Mouse (Mus musculus) limb, embryonic 10.5 days (tissue): ENCODE data around the gene Srsf12. TPM values are rescaled to one million over a fixed set of nuclear protein-coding genes. Genes with fewer than 3 reads are reported as not detected.
A peak's percentile ranks its signal among the peaks of the same experiment; 100 is the strongest.

ENCODE experiments used
- DNase-seq: peaks from one replicate; pipeline ENCODE4 v3.0.0-alpha.2; 2017; ENCODE audit warnings: low spot score
- H3K27ac ChIP-seq: fragments of 300-500 bp; sonication (generic); 2 replicates; pipeline ENCODE4 v1.5.1; 2016; ENCODE audit warnings: mild to moderate bottlenecking
- H3K27me3 ChIP-seq: fragments of 300-500 bp; sonication (generic); 2 replicates; pipeline ENCODE4 v1.6.1; 2016; ENCODE audit warnings: low read depth, mild to moderate bottlenecking; ENCODE audit not compliant: poor library complexity, severe bottlenecking
- H3K36me3 ChIP-seq: fragments of 300-500 bp; sonication (generic); 2 replicates; pipeline ENCODE4 v1.6.1; 2016; ENCODE audit warnings: mild to moderate bottlenecking, moderate library complexity
- H3K4me1 ChIP-seq: fragments of 300-500 bp; sonication (generic); 2 replicates; pipeline ENCODE4 v1.6.1; 2016
- H3K4me3 ChIP-seq: fragments of 300-500 bp; sonication (generic); 2 replicates; pipeline ENCODE4 v1.5.1; 2016; ENCODE audit warnings: mild to moderate bottlenecking, moderate library complexity
- H3K9me3 ChIP-seq: fragments of 300-500 bp; sonication (generic); replicated peaks from 2 replicates; pipeline ENCODE4 v1.6.1; 2016; ENCODE audit warnings: mild to moderate bottlenecking
- WGBS: fragments of 180-500 bp; shearing (Covaris S2); methylation state at CpG from one replicate; pipeline ENCODE4 v1.1.7; 2016; 5-methylcytosine and 5-hydroxymethylcytosine counted together
- polyA plus RNA-seq: library from polyadenylated mRNA; unstranded; fragments of >200 nt; fragmentation: Nextera tagmentation; extraction: Ambion mirVana; gene quantifications from 2 replicates; pipeline ENCODE4 v1.2.1, GENCODE M21; 2016

Srsf12 gene
- 6.0 and 8.8 TPM in 2 replicates for polyA plus RNA-seq

DNA sequence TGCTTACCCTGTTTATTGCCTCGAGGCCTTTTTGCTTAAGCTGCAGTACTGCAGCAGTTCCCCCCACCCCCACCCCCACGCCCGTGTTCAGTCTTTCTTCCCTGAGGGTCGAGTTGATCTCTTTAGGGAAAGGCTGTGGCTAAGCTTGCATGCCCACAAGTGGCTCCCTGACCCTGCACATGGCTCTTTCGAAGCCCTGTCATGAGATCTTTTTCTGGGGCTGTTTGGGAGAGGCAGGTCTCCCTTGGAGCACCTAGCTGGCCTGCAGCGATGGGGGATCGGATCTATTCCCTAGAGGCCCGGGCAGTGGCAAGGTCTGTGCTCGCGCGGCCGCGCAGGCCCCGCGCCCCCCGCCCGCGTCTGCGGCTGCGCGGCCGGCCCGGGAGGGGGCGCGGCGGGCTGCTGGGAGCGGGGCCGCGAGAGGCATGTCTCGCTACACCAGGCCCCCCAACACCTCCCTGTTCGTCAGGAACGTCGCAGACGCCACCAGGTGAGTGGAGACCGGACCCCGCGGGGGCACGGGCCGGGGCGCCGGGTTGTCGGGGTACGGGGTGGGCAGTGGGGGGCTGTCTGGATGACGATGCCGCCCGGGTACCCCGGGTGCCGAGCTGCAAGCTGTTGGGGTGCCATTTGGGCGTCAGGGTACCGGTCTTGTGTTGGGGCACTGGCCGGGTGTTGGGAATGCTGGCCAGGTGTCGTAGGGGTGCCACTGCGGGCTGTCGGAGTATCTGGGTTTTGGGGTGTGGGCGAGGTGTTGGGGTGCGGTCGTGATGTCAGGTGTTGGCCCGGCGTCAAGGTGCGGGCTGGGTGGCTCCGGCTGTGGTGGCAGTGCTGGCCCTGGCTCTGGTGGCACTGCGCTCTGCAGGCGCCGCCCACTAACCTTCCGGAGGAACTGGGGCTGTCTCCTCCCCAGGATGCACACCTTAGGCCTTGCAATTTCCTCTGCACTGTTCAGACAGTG is at the start of gene Srsf12:
Gene Srsf12 (plus strand): TSS at position 111 of the 961 bp plus-strand sequence.
- peak within 1 kb of the TSS; percentile 84 for H3K4me3 ChIP-seq
- H3K4me1 ChIP-seq, result peaks cover 15% of the 10 kb centered on the region
- peak within 1 kb of the TSS; percentile 91 for H3K27ac ChIP-seq
- DNase-seq, result peak; percentile 73
- H3K9me3 ChIP-seq, result no peaks in the 10 kb centered on the region
- 3% methylated on average over 65 of the region's 65 CpGs for WGBS
- H3K36me3 ChIP-seq, result no peaks in the 10 kb centered on the region
- no peaks in the 10 kb centered on the region for H3K27me3 ChIP-seq

DNA sequence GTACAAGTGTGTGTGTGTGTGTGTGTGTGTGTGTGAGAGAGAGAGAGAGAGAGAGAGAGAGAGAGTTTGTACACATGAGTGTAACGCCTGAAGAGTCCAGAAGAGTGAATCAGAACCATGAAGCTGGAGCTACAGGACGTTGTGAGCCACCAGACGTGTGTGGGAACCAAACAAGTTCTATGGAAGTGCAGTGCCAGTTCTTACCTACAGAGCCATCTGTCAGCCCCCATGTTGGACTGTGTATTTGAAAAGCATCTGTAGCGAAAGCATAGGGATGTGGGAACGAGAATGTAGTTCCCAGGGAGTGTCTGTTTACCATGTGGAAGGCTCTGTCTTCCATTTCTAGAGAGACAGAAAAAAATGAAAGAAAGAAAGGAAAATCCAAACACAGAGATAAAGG is 25.3 kb upstream of the Srsf12 start:
- peaks cover 20% of the 10 kb centered on the region for H3K27me3 ChIP-seq
- H3K9me3 ChIP-seq, result no peaks in the 10 kb centered on the region
- no peak overlapping the region for H3K27ac ChIP-seq
- WGBS, result 88% methylated on average over 5 of the region's 5 CpGs
- H3K4me3 ChIP-seq, result no peak overlapping the region
- no peak for DNase-seq
- no peaks in the 10 kb centered on the region; the same call in 1 of the 2 replicates for H3K4me1 ChIP-seq
- no peaks in the 10 kb centered on the region for H3K36me3 ChIP-seq

DNA sequence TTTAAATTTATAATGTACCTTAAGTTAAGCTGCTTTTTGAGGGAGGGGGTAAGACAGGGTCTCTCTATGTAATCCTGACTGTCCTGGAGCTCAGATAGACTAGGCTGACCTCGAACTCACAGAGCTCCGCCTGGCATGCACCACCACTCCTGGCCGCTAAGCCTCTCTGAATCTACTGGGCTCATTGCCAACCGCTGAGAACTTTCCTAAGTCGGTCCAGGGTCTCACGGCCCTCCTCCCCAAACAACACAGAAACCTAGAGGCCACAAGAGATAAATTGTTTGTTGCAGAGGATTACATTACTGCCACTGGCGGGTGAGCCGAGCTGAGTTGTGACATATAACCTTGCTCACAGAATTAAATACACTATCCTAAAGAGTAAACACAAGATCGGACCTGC is 20.6 kb upstream of the Srsf12 start:
- H3K36me3 ChIP-seq, result no peaks in the 10 kb centered on the region
- peaks cover 6% of the 10 kb centered on the region for H3K4me1 ChIP-seq
- H3K27ac ChIP-seq, result no peak overlapping the region
- no peaks in the 10 kb centered on the region for H3K9me3 ChIP-seq
- peak overlapping the region; percentile 70 for H3K4me3 ChIP-seq
- DNase-seq, result peak; percentile 50
- 28% methylated on average over 9 of the region's 9 CpGs for WGBS
- H3K27me3 ChIP-seq, result peaks cover 26% of the 10 kb centered on the region

DNA sequence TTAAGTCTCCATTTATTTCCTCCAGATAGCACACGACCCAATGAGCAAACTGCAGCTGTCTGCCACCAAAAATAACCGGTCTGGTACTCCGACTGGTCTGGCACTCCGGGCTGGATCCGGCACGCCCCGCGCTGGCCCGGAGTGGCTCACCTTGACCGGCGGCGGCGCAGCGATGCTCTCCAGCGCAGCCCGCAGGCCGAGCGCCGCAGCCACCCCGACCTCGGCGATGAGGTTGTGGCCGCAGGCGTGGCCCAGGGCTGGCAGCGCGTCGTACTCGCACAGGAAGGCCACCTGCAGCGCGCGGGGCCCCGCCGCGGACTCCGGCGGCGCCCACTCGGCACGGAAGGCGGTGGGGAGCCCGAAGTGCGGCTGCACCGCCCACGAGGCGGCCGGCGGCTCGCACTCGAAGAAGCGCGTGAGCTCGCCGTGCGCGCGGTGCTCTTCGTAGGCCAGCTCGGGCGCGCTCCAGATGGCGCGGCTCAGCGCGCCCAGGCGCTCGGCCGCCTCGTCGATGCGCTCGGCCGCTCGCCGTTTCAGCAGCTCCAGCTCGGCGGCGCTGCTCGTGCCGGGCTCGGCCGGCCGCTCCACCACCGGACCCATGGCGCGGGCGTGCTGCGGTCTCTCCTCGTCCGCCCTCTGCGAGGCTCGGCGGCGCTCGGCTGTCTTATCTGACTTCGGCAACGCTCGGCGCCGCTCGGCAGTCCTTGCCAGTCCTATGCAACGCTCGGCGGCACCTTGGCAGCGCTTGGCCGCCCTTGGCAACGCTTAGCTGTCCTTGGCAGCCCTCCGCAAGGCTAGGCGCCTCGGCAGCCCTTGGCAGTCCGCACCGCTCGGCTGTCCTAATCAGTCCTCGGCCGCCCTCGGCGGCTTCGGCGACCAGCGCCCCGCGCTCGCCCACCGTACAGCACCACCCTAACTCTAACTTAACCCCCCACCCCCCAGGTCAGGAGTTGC is 19.7 kb upstream of the Srsf12 start:
- no peaks in the 10 kb centered on the region for H3K36me3 ChIP-seq
- H3K9me3 ChIP-seq, result no peaks in the 10 kb centered on the region
- peaks cover 6% of the 10 kb centered on the region for H3K4me1 ChIP-seq
- peak; percentile 85 for DNase-seq
- peaks cover 26% of the 10 kb centered on the region for H3K27me3 ChIP-seq
- H3K4me3 ChIP-seq, result peak overlapping the region; percentile 70
- peak overlapping the region; percentile 87 for H3K27ac ChIP-seq
- WGBS, result under 1% methylated on average over 123 of the region's 123 CpGs

DNA sequence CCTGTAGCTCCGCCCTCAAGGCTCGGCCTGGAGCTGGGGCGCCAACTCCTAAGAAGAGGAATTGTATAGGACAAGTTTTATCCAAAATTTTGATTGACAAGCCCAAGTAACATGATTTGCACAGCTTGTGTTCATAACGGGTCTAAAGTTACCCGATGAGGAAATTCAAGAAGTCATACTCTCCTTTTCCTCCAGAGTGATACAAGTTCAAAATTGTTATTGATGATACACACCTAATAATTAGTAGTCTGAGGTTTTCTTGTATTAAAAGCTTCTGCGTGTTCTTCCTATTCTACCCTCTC is 19.1 kb upstream of the Srsf12 start, which contains the start of gene Pm20d2:
Gene Pm20d2 (minus strand): TSS at position 3 of the 302 bp plus-strand sequence.
- Histone ChIP-seq H3K4me3 (peak within 1 kb of the TSS; percentile 70), H3K4me1 (peaks cover 6% of the 10 kb centered on the region), H3K9me3 (no peaks in the 10 kb centered on the region), H3K27me3 (peaks cover 26% of the 10 kb centered on the region), H3K27ac (peak within 1 kb of the TSS; percentile 87), H3K36me3 (no peaks in the 10 kb centered on the region)
- no peak for DNase-seq
- 18% methylated on average over 6 of the region's 6 CpGs for WGBS

DNA sequence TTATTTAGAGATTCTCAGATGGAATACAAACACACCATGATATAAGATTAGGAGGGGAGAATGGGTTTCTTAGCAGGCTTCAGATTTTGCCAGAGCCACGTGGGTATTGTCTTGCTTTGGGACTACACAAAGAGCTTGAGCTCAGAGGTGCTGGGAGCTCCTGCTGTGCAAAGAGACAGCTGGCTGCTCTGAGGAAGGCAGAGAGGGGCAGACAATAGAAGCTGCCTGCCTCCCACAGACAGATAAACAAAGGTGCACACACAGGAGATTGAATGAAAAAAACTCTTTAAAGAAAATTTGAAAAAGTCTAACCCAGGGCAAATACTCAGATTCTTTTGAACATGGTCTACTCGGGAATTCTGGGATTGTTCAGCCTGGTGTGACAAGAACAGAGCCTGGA is 10.7 kb upstream of the Srsf12 start:
- H3K27ac ChIP-seq, result no peak overlapping the region
- H3K9me3 ChIP-seq, result no peaks in the 10 kb centered on the region
- H3K36me3 ChIP-seq, result no peaks in the 10 kb centered on the region
- no peak overlapping the region for H3K4me3 ChIP-seq
- no peak for DNase-seq
- no peaks in the 10 kb centered on the region for H3K27me3 ChIP-seq
- 31% methylated on average over 2 of the region's 2 CpGs for WGBS
- no peaks in the 10 kb centered on the region for H3K4me1 ChIP-seq

DNA sequence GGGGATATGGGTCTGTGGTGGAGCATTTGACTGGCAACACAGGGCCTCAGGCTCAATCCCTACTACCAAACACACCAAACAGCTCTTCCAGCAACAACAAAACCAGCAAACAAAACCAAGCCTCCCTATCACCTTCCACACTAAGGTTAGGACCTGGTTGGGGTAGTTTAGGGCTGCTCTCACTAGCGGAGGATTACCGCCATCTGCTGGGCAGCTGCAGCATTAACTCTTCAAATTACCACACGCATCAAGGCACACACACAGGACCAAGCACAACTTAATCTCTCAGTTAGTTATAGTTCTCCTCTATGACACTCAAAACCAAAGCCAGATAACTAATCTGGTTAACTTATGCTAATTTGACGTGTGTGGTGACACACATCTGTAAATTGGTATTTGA is 4.1 kb upstream of the Srsf12 start:
- peak; percentile 71 for DNase-seq
- Histone ChIP-seq H3K27me3 (no peaks in the 10 kb centered on the region), H3K27ac (no peak overlapping the region), H3K36me3 (no peaks in the 10 kb centered on the region), H3K4me1 (peaks cover 14% of the 10 kb centered on the region), H3K4me3 (no peak overlapping the region), H3K9me3 (no peaks in the 10 kb centered on the region)
- WGBS, result 2% methylated on average over 4 of the region's 4 CpGs

DNA sequence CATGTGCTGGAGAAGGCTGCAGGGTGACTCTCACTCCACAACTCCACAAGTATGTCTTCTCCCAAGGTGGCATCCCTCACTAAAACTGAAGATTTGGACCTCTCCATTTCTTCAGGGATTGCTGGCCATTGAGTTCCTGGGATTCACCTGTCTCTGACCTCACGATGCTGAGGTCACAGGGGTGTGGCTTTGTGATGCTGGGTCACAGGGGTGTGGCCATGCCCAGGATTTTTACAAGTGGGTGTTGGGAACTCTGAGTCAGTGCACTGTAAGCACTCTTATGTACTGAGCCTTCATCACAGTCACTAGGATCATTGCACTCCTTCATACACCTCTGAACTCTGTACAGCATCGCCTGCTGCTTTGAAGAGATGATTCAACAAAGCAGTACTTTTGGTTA is 1.2 kb upstream of the Srsf12 start:
- no peak overlapping the region for H3K4me3 ChIP-seq
- 72% methylated on average over 2 of the region's 2 CpGs for WGBS
- peaks cover 15% of the 10 kb centered on the region for H3K4me1 ChIP-seq
- no peak overlapping the region for H3K27ac ChIP-seq
- H3K9me3 ChIP-seq, result no peaks in the 10 kb centered on the region
- DNase-seq, result no peak
- no peaks in the 10 kb centered on the region for H3K36me3 ChIP-seq
- H3K27me3 ChIP-seq, result no peaks in the 10 kb centered on the region

DNA sequence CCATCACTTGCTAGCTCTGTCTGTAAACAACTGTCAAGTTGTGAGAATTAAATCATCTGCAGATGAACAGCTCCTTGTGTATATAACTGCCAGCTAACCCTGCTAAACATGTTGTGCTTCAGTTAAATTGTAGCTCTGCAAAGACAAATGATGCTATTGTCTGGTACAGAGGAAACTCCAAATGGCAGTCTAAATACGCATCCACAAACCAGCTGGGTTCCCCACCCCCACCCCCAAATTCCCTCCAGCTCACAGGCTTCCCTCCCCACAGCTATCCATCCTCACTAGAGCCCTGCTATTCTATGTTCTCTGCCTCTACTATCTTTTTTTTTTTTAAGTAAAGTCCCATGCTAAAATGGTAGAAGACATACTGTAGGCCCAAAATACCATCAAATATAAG is 13.1 kb downstream of the Srsf12 start:
- 64% methylated on average over 1 of the region's 1 CpGs for WGBS
- Histone ChIP-seq H3K4me3 (no peak overlapping the region), H3K27ac (no peak overlapping the region), H3K4me1 (no peaks in the 10 kb centered on the region), H3K9me3 (no peaks in the 10 kb centered on the region), H3K36me3 (no peaks in the 10 kb centered on the region), H3K27me3 (no peaks in the 10 kb centered on the region)
- no peak for DNase-seq

DNA sequence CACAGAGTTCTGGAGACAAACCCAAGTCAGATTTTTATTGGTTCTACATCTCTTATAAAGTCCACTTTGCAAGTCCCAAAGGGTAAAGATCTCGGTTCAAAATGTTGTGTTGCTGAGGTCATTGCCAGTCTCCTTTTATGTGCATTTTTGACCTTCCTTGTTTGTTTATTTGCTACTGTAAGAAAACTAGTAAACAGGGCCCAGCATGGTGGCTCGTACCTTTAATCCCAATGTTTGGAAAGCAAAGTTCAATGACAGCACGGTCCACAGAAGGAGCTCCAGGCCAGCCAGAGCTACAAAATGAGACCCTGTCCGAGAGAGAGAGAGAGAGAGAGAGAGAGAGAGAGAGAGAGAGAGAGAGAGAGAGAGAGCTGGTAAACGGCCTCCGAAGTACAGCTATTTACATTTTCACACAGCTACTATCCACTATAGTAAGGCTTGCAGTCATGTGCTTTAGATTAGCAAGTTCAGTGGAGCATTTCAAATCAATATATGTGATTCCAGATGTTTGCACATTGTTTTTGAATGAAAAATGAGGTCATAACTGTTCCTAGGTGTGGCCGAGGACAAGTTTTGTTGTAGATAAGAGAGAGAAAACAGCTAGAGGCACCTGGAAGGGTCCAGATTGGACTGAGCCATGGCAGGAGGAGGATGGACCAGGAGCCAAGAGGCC is 15.3 kb downstream of the Srsf12 start:
- no peaks in the 10 kb centered on the region for H3K4me1 ChIP-seq
- no peaks in the 10 kb centered on the region for H3K27me3 ChIP-seq
- H3K4me3 ChIP-seq, result no peak overlapping the region
- no peak overlapping the region for H3K27ac ChIP-seq
- DNase-seq, result no peak
- WGBS, result 84% methylated on average over 7 of the region's 7 CpGs
- H3K36me3 ChIP-seq, result no peaks in the 10 kb centered on the region
- H3K9me3 ChIP-seq, result no peaks in the 10 kb centered on the region

DNA sequence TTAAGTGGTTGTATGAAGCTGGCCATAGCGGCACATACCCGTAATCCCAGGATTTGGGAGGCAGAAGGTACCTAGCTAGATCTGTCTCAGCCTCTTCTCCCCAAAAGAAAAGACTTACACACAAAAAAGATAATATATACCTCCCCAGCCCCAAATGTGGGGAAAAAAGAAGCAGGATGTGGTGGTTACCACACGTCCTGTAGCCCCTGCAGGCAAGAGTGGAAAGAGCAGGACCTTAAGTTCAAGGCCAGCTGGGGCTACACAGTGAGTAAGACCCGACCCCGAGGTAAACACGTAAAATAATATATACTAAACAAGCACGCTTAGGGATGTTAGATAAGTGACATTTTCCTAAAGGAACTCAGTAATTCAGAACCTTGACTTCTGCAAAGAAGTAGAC is 18.4 kb downstream of the Srsf12 start:
- no peaks in the 10 kb centered on the region for H3K27me3 ChIP-seq
- H3K4me1 ChIP-seq, result no peaks in the 10 kb centered on the region
- 92% methylated on average over 7 of the region's 7 CpGs for WGBS
- H3K4me3 ChIP-seq, result no peak overlapping the region
- no peaks in the 10 kb centered on the region for H3K36me3 ChIP-seq
- H3K27ac ChIP-seq, result no peak overlapping the region
- DNase-seq, result no peak
- no peaks in the 10 kb centered on the region for H3K9me3 ChIP-seq

DNA sequence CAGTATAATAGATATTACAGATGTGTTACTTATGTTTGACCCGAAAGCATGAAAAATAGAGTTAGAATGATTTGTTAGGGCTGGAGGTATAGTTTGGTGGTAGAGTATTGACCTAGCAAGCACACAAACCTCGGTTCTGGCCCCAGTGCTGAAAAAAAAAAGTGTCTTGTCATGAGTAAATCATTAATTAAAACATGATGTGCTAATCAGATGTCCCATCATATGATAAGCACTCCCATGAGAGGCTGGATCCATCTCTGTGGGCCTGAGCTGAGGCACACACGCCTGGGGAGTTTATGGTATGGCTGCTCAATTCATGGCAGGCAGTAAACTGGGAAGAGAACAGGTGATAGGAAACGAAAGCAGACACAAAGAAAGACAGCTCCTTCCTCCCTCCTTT is 20.8 kb downstream of the Srsf12 start:
- Histone ChIP-seq H3K27ac (no peak overlapping the region), H3K4me3 (no peak overlapping the region), H3K9me3 (no peaks in the 10 kb centered on the region), H3K4me1 (no peaks in the 10 kb centered on the region), H3K36me3 (no peaks in the 10 kb centered on the region), H3K27me3 (no peaks in the 10 kb centered on the region)
- DNase-seq, result no peak
- WGBS, result 78% methylated on average over 4 of the region's 4 CpGs
